Mouse (Mus musculus) A20 (cell line): ENCODE data around the gene Abat.

Experiments used
- DNase-seq: peaks from one replicate; pipeline ENCODE4 v3.0.0-alpha.2; 2011; ENCODE audit warnings: low read depth, low spot score

The Abat gene

DNA sequence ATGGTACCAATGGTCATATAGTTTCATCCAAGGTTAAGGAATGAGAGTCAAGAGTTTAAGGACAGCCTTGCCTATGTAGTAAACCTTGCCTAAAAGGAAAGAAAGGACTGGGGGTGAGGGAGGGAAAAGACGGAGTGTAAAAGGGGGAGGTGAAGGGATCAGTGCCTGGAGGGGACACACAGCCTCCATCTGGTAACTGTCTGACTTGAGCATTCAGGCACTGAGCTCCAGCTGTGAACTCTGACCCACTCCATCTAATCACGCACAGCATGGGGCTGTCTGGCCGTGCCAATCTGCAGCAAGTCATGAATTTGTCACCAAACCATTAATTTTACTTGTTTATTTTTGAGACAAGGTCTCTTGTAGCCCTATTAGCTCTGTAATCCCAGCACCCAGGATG lies 60.5 kb downstream of the Abat start:
- DNase-seq, result no peak

DNA sequence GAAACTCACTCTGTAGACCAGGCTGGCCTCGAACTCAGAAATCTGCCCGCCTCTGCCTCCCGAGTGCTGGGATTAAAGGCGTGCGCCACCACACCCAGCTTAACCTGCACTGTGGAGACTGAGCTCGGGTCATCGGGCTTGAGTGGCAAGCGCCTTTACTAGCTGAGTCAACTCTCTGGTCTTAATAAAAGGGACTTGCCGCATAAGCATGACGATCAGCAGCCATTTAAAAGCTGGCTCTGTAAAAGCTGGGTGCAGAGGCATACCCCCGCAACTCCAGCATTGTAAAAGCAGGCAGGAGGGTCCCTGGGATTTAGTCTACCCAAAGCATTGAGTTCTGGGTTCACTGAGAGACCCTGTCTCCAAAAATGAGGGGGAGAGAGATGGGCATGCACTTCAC lies 61.1 kb downstream of the Abat start:
- DNase-seq, result no peak

DNA sequence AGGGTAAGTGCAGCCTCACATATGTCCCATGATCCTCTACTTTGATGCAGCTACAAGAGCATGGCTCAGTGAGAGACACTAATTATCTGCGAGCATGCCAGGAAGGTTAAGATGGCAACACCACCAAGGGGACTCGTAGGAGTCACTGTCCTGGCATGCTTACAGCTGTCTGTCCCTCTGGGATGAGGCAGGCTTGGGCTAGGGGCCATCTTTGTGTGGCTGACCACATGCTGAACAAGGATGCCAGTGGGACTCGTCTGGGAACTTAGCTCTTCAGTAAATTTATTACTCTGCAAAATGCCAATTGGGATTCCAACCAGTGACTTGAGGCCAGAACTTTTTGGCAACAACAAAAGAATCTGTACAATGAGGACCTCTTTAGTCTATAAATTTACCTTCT lies 62.9 kb downstream of the Abat start:
- no peak for DNase-seq

DNA sequence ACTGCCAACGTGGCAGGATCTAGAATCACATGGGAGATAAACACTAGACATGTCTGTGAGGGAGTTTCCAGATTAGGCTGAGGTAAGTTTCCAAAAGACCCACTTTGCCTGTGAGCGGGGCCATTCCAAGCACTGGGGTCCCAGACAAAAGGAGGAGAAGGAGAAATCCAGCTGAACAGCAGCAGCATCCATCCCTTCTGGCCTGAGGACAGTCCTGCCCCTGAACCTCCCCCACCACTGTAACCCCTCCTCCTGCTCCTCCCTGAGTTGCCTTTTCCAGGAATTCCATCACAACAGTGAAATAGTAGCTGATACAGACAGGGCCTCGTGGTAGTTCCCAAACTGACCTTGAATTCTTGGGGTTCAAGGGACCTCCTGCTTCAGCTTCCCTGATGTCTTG lies 63.7 kb downstream of the Abat start:
- no peak for DNase-seq

DNA sequence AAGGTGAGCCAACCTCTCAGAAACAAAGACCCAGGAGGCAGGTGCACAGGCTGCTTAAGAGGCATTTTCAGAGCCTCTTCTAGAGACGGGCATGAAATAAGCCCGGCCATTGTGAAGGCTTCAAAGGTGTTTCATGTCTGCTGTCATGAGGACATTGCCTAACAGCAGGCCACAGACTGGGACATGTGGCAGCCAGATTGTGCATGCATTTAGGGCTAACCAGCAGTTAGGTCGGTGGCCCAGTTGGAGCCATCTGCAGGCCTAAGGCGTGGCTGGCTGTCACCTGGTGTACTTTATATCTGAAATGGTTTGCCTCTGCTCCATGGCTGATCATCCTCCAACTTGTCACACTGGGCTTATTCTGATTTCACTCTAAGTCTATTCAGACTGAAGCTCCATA lies 65.1 kb downstream of the Abat start:
- DNase-seq, result no peak

DNA sequence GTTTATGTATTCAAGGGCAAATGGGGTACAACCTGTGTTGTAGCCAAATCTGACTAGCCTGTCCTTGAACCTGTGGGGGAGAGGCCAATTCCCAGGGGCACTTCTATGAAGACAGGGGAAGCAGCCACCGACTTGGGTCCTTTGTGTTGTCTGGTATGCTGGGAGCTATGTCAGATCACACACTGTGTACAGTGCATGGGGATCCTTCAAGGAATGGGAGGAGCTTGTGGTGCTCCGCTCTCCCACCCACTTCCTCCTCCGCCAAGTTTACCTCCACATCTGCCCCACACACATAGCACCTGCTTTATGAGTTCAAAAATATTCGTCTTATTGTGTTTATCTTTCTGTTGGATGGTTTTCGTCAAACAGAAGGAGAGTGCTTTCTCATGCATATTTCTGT lies 66.3 kb downstream of the Abat start:
- DNase-seq, result peak; percentile 10

DNA sequence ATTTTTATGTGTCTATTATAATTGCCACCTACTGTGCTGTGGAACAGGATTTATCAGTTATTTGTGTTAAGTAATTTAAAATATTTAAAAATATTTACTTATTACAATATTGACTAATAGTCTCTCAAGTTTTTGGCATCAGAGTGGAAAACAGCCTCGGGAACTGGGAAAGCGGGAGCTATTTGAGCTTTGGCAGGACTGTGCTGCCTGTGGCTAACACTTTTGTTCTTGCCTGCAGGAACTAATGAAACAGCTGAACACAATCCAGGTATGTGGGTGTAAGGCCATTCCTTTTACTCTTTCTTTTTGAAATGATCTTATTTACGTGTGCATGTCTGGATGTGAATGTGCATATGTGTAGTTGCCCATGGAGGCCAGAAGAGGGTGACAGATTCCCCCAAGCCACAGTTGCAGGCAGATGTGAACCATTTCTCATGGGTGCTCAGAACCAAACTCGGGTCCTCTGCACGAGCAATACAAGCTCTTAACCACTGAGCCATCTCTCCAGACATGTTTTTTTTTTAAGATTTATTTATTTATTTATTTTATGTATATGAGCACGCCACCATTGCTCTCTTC lies 68.5 kb downstream of the Abat start:
- DNase-seq, result no peak

DNA sequence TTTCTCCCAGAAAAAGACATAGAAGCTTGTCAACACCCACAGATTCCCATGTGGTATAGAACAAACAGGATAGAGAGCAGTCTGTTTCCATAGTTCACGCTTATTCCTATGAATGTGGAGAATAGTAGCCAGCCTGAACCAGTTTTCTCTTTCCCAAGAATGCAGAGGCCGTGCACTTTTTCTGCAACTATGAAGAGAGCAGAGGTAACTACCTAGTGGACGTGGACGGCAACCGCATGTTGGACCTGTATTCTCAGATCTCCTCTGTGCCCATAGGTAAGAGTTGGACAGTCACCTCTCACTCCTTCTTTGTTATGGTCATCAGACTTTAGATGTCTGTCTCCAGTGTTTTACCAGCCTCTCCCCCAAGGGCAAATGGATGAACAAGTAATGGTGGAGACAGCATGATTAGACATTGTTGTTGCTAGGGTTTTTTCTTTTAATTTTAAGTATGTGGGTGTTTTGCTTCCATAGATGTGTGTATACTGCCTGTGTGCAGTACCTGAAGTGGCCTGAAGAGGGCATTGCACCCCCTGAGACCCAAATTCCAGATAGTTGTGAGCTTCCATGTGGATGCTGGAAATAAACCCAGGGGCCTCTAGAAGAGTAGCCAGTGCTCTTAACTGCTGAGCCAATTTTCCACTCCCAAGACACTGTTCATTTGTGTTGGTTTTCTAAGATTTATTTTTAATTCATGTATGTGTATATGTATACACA lies 69.5 kb downstream of the Abat start:
- DNase-seq, result no peak

DNA sequence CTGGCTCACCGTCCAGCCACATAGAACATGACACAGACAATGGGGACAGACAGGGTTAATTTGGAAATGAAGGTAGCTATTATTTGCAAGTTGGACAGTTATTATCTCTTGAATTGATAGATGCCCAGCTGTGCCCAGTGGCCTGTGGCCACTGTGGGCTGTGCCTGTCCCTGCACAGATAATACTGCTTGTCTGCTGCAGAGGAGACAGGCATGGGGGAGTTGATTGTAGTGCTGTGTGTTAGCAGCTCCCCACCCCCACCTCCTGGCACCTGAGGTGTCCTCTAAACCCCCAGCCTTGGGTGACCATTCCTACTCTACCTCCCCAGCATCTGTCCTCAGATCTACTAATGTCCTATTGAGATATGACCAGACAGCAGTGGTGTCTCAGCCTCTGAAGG lies 71.0 kb downstream of the Abat start:
- no peak for DNase-seq

DNA sequence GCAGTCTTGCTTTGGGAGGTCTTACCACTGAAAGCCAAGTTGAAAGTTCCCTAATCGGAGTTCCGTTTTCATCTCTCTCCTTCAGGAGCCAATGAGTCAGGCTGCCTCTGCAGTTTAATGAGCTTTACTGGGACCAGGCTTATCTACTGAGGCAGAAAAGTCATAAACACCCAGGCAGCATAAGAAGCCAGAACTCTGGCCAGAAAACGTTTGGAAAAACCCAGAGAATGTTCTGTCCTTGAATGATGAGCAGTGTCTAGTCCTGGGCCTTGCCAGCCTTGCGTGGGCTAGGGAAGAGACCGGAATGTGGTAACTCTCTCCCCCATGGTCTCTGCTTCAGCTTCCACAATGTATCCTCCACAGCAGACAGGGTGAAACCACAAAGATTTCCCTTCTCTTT lies 71.8 kb downstream of the Abat start:
- no peak for DNase-seq

DNA sequence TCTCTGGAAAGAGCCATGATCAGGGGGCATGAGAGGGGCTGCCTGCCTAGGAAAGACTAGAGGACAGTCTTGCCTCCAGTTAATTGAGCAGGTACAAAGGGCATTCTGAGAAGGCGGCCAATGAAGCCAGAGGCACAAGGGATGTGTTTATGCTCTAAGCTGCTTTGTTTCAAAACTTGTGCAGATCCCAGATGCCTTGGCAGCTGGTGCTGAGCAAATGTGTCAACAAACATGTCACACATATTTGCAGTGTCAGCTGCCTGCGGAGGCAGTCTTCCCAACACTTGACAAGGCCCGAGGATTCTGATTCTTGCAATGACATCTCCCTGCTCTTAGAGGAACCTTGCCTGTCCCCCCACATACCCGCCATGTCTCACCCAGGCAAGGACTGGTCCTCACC lies 82.2 kb downstream of the Abat start:
- no peak for DNase-seq

DNA sequence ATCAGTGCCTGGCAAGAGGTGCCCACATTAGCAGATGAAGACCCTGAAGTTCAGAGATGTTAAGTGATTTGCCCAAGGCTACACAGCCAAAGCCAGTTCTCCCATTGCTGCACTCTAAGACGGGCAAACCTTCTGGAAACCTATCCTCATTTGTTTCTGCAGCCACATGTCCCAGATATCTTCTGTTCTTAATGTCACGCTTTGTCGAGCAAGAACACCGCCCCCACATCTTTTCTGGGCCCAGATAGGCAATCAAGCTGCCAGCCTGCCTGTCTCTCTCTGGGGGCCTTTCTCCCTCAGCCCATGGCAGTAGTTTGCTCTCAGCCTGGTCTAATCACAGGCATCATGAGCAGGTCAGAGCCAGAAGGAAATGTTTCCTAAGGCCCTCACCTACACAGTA lies 83.1 kb downstream of the Abat start:
- no peak for DNase-seq

DNA sequence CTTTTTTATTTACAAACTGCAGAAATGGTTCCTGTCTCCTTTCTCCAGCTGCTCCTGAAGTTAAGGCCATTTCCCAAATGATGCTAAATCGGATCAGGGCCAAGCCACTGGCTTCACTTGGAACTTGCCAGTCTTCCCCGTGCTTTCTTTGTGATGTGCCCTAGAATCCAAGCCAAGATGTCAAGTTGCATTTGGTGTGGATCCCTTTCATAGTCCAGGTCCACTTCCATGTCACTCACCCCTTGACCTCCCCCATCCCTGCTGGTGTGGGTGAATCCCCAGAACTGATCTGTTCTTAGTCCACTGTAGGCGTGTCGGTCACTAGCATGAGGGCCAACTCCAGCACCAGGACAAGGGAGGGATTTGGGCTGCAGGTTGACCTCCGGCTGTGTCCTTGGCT lies 84.3 kb downstream of the Abat start:
- no peak for DNase-seq

DNA sequence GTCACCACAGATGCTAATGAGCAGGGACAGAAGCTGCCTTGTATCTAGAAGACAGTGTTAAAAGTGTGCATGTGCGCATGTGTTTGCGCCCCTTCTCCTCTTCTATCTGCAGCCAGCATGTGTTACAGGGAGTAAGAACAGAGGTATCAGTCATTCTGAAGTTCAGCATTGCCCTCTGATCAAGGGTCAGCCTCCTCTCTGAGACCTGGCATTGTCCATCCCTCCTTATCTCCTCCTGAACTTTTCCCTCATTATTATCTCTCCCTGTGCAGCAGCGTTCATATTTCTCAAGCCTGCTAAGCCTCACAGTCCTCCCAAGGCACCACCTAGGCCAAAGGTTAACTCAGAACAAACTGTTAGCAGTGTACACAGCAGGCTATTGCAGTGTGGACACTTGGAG lies 90.6 kb downstream of the Abat start:
- DNase-seq, result no peak

DNA sequence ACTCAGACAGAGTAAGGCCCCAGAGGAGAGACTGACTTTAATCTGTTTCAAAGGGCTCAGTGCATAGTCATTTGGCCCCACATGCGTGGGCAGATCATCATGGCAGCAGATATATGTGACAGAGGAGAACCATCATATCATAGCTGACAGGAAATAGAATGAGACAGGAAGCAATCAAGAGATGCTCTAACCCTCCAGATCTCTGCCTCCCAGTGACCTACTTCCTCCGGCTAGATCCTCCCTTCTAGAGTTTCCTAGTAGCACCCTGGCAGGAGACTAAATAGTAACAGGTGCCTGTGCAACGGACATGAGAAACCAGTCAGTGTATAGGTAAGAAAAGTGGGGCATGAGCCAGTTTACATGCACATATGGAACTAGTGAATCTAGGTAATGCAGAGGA lies 97.2 kb downstream of the Abat start:
- DNase-seq, result no peak

DNA sequence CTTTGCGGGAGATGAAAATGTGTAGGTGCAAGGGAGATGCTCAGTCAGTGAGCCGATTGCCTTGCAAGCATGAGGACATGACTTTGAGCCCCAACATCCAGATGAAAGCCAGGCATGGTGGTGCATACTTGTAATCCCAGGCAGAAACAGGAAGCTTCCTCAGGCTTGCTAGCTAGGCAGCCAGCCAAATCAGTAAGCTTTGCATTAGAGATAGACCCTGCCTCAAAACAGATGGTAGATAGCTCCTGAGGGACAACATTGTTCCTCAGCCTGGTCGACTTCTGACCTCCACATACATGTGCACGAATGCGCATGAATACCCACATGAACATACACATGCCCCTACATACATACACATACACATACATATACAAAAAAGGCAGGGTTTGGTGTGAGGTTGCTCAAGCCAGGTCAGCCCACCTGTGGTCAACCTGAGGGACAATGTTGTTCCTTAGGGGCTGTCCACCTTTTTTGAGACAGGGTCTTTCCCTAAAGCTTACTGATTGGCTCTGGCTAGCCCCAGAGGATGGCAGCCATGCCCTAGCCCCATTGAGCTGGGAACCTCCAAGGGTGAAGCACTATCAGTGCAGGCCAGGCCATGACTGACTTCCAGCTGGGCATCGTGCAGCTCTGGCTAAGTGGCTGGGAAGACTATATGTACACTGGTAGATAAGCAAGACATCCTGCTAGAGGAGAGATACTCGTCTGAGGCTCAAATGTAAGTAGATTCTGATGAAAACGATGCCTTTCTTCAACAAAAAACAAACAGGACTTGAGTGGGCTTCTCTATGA lies 99.2 kb downstream of the Abat start:
- DNase-seq, result no peak

DNA sequence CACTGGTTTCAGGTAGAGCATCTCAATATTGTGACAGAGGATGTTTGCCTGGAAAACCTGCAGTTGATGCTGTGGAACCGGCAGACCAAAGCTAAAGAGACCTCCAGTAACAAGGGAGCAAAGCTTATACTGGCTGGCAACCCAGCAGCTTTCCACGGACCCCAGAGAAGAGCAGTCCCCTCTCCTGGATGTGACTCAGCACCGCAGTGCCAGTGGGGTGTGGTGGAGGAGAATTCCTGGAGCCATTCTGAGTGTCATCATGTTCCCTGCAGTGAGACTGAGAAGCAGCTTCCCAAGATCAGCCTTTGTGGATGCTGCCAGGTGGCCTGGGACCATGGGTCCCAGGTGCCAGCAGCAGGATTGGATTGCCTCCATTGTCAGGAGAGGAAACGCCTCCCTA lies 99.8 kb downstream of the Abat start:
- no peak for DNase-seq

DNA sequence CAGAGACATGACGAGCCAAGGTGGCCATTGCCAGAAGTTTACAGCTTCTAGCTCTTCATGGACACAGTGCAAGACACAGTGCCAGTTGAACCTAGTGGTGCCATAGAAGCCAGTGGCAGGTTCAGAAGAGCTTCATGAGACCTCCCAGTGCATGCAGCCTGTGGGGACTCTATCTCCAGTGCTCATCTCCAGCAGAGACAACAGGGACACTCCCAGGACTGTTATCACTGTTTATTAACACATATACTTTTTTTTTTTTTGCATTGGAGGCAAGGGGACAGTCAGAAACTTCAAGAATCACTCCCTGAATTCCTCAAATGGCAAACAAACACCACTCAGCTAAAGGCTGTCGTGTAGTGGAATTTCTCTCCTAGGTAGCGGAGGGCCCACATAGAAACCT lies 100.2 kb downstream of the Abat start:
- no peak for DNase-seq

DNA sequence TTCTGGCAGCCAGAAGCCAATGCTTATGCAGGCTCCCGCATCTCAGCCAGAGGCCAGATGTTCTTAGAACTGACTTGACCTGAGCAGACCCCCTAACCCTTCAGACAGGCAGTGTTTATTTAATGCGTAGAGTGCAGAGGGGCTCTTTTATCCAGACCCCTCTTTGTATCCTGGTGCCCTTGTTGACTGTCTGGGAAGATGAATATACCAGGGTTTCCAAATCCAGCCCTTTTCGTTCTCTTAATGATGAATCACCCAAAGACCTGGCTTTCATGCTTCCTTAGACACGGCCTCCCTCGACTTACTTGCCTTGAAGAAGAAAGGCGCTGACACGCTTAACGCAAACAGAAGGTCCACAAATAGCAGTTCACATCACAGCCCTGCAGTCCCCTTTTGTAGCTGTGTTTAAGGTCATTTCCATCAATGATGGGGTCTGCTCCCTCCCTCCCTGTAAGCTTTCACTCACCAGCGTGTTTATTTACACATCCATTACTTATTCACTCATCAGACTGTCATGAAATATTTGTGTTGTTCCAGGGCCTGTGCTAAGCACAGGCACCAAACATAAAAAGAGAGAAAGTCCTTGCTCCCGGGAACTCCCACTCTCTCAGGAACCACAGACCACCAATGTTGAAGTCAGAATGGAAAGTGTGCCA lies 106.6 kb downstream of the Abat start:
- no peak for DNase-seq

DNA sequence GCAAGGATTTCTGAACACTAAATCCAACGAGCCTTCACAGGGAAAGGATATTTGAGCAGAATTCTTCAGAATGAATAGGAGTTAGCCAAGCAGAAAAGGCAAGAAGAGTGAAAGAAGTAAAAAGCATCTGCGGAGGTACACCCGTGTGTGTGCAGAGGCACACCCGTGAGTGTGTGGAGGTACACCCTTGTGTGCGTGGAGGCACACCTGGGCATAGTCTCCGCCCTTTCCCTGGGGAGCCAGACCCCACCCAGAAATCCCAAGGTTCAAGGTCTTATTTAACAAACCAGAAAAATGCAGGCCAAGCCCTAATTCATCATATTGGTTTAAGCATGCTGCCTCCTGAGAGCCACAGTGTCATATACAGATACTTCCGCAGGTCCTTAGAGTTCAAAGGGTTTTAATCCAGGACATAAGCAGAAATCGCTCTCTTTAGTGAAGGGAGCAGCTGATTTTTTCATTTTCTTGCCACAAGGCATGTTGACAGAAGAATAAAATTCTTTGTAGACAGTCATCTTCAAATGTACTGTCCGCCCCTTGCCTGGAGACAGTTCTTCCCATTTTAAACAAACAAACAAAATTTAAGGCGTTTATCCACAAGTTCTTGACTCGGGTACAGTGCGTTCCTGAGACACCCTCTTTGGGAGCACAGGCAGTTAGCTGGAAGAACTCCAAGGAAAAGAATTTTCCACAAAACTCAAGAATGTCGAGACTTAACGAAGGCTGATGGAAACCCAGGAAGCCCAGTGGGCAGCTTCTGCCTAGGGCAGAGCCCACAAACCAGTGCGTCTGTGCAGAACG lies 107.3 kb downstream of the Abat start:
- no peak for DNase-seq

DNA sequence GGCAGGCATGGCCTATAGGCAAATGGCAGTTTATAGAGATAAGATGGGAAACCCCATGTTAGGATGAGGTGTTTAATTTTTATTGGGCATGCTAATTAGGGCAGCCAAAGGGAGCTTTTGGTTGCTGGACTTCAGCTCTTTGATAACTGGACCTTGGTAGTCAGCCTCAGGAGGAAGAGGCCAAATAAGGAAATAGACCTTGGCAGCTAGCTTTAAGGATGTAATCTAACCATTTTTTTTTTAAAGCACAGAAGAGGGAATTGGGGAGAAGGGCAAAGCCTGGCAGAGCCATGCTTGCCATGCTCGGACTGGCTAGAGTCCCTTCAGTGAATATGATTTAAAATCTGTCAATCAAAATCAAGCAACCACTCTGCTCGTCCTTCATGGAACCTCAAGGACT lies 117.2 kb downstream of the Abat start:
- no peak for DNase-seq

DNA sequence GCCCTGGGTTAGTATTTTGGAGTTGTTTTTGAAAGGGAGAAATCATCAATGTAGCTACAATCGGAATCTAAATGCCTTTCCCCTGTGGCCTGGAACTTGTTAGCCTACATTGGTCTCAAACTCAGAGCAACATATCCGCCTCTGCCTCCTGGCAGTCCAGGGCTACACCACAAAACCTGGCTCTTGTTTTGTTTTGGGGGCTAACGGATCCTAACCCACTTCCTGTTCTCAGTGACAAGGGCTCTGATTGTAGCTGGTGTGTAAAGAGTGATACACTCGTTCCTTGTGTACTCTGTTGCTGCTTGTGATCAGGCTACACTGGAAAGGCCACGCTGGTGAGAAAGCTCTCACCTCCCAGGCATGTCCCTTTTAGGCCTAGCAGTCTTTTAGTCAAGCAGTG lies 118.2 kb downstream of the Abat start:
- no peak for DNase-seq
